ENCODE assay signal across 22 mouse cellular contexts in genomic region chr9:83603159-83603558, GRCm38 (mm10).
"Had no signal": no experiment of that assay in that cellular context is flagged by ENCODE, and none has a peak within 500 bp of the region (broad histone marks: within the 10 kb centered on the region; RNA-seq: fewer than 3 reads in every experiment).

No protein-coding gene starts in this region.

- H3K36me3 ChIP-seq: liver, embryonic 15.5 days; lung, embryonic 15.5 days; midbrain, embryonic 12.5 days; neural tube, embryonic 13.5 days; neural tube, embryonic 15.5 days; stomach, embryonic 15.5 days had no signal

- DNase-seq: liver, postnatal 0 days; lung, adult 2 months; lung, postnatal 14 days; lung, postnatal 36 days; midbrain, embryonic 14.5 days; retina, postnatal 1 day; right cerebral cortex, adult 18-20 months; right cerebral cortex, postnatal 25 days; right cerebral cortex, postnatal 4 days; spleen, adult 18-20 months; thymus, adult 2 months; thymus, postnatal 25 days; thymus, postnatal 4 days had no signal

- H3K4me3 ChIP-seq: liver, embryonic 15.5 days; lung, embryonic 15.5 days; megakaryocyte, embryonic 14.5 days; midbrain, embryonic 12.5 days; neural tube, embryonic 13.5 days; neural tube, embryonic 15.5 days; stomach, embryonic 15.5 days had no signal

- H3K4me1 ChIP-seq: liver, embryonic 15.5 days had no signal

- H3K9ac ChIP-seq: liver, embryonic 15.5 days; liver, postnatal 0 days; lung, embryonic 15.5 days; midbrain, embryonic 12.5 days; neural tube, embryonic 13.5 days; neural tube, embryonic 15.5 days; stomach, embryonic 15.5 days had no signal

- H3K27ac ChIP-seq: liver, embryonic 15.5 days; lung, embryonic 15.5 days; macrophage; midbrain, embryonic 12.5 days; neural tube, embryonic 13.5 days; neural tube, embryonic 15.5 days; stomach, embryonic 15.5 days; stomach, postnatal 0 days had no signal

- H3K9me3 ChIP-seq: liver, embryonic 15.5 days; lung, embryonic 15.5 days; megakaryocyte, embryonic 14.5 days; midbrain, embryonic 12.5 days; neural tube, embryonic 13.5 days; neural tube, embryonic 15.5 days; stomach, embryonic 15.5 days had no signal
